Mouse (Mus musculus): ENCODE measurements around the gene Eef1akmt1.
A peak's percentile ranks its signal among the peaks of the same experiment; 100 is the strongest.

The Eef1akmt1 gene

DNA sequence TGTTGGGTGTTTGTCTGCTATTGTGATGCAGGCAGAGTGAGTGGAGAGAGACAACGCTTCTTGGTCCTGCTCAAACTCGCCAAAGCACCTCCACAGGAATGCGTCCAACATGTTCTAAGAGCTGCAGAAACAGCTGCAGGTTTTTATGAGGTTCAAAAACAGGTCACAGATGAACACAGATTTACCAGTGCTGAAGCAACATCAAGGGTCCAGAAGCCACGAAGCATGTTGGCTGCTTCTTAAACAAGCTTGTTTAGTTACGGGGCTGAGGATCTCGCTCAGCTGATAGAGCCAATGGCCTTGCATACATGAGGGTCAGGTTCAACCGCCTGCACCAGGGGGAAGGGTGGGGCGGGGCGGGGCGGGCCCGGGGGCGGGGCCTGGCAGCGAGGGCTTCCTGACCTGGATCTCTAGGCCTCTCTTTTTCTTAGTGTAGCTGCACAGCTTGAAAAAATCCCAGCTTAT, 24.8 kb downstream of the Eef1akmt1 start:
- DNase-seq (ENCODE audit: low read depth, low spot score): peak; percentile 31

GRCm38 (mm10) chr14:57546131-57546530, 25.3 kb downstream of the Eef1akmt1 start:
- no peak for DNase-seq (ENCODE audit: low read depth, low spot score)

- no peak for DNase-seq (ENCODE audit: low read depth, low spot score)
These were observed 25.9 kb downstream of the Eef1akmt1 start for GRCm38 (mm10) chr14:57545526-57545925.

- no peak for DNase-seq (ENCODE audit: low read depth, low spot score)
These were observed 27.9 kb downstream of the Eef1akmt1 start for GRCm38 (mm10) chr14:57543420-57544039.

DNA sequence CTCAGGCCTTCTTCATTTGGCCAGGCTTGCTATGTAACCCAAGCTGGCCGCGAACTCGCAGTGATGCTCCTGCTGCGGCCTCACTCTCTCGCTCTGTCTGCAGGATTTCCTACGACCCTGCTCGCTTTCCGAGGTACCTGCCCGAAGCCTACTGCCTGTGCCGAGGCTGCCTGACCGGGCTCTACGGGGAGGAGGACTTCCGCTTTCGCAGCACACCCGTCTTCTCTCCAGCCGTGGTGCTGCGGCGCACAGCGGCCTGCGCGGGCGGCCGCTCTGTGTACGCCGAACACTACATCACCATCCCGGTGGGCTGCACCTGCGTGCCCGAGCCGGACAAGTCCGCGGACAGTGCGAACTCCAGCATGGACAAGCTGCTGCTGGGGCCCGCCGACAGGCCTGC, 29.2 kb downstream of the Eef1akmt1 start:
- DNase-seq (ENCODE audit: low read depth, low spot score): no peak

- DNase-seq (ENCODE audit: low read depth, low spot score): no peak
These were observed 30.7 kb downstream of the Eef1akmt1 start for GRCm38 (mm10) chr14:57540683-57541082.

GRCm38 (mm10) chr14:57537261-57538015, 34.0 kb downstream of the Eef1akmt1 start:
- DNase-seq (ENCODE audit: low read depth, low spot score): peak; percentile 32

- no peak for DNase-seq (ENCODE audit: low read depth, low spot score)
These were observed 34.6 kb downstream of the Eef1akmt1 start for GRCm38 (mm10) chr14:57536820-57537219.

GRCm38 (mm10) chr14:57535646-57536045, 35.8 kb downstream of the Eef1akmt1 start:
- DNase-seq (ENCODE audit: low read depth, low spot score): peak; percentile 22

GRCm38 (mm10) chr14:57534961-57535360, 36.5 kb downstream of the Eef1akmt1 start:
- DNase-seq (ENCODE audit: low read depth, low spot score): peak; percentile 85

DNA sequence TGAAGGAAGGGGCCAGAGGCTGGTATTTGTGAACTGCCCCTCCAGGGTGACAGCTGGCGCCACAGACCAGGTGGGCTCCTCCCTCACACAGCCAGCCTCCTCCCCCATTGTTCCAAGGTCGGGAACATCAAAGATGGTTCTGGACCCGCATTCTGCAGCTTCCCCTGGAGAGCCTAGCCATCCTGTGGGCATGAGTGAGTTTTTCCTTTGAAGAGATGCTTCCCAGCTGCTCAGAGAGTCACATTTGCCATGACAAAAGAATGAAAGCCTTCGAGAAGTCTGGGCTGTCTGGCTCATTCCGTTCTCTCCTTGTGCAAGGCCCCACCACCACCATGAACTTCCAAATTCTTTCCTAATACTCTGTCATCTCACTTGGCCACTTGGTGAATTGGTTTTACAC, 37.1 kb downstream of the Eef1akmt1 start:
- DNase-seq (ENCODE audit: low read depth, low spot score): peak; percentile 26

GRCm38 (mm10) chr14:57533841-57534240, 37.6 kb downstream of the Eef1akmt1 start:
- no peak for DNase-seq (ENCODE audit: low read depth, low spot score)

GRCm38 (mm10) chr14:57533214-57533613, 38.2 kb downstream of the Eef1akmt1 start:
- no peak for DNase-seq (ENCODE audit: low read depth, low spot score)

- DNase-seq (ENCODE audit: low read depth, low spot score): no peak
These were observed 38.8 kb downstream of the Eef1akmt1 start for GRCm38 (mm10) chr14:57532577-57532976.

DNA sequence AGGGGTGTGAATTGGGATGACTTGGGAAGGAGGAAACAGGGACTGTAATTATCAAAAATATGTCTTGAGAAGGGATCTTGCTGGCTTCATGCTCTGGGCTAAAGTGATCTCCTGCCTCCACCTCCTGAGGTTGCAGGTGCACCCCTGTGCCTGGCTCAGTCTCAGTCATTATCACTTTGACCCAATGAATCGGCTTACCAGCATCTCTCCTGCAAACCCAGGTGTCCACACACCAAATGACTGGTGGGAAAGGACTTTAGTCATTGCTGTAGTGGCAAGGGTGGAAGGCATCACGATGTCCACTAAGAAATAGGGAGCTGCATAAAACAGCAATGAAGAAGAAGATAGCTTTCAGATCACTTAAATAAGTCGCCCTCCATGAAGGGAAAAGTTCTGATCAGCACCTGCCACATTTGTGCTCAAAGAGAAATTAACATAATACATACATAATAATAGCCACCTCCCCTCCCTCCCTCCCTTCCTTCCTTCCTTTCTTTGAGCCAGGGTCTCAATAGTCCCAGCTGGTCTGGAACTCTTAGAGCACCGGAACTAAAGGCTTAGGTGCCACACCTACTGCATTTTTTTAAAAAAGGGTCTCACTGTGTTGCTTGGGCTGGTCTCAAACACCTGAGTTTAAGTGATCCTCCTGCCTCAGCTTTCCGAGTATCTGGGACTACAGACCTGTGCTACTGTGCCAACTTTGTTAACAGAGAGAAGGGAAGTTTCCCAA, 41.5 kb downstream of the Eef1akmt1 start:
- DNase-seq (ENCODE audit: low read depth, low spot score): no peak

DNA sequence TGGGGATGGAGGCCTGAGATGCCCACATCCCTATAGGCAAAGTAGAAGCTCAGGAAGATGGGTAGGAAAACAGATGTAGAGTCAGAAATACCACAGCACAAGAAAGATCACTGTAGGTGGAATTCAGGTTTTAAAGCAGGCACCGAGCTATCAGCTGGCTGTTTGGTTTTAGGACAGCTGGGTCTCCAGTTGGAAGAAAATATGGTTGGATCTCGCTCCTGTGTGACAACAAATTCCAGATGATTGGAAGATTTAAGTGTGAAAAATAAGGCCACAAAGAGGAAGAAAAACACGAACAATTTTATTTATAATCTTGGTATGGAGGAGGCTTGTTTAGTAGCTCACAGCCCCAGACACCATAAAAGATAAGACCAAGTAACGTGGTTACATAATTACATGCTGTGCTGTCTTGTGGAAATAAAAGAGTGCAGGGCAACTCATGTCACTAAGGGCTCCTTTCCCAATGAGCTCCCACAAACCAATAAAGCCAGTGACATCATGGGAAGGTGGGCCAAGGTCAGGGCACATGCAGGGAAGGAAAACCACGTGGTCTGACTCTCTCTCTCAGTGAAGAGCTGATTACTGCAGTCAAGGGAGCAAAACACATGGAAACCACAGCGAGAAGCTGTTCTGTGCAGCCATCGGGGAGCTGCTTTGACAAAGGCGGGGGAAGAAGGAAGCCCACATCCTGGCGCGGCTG, 42.2 kb downstream of the Eef1akmt1 start:
- peak; percentile 73 for DNase-seq (ENCODE audit: low read depth, low spot score)

- DNase-seq (ENCODE audit: low read depth, low spot score): no peak
These were observed 43.8 kb downstream of the Eef1akmt1 start for GRCm38 (mm10) chr14:57527598-57527997.

- no peak for DNase-seq (ENCODE audit: low read depth, low spot score)
These were observed 44.3 kb downstream of the Eef1akmt1 start for GRCm38 (mm10) chr14:57527122-57527521.

DNA sequence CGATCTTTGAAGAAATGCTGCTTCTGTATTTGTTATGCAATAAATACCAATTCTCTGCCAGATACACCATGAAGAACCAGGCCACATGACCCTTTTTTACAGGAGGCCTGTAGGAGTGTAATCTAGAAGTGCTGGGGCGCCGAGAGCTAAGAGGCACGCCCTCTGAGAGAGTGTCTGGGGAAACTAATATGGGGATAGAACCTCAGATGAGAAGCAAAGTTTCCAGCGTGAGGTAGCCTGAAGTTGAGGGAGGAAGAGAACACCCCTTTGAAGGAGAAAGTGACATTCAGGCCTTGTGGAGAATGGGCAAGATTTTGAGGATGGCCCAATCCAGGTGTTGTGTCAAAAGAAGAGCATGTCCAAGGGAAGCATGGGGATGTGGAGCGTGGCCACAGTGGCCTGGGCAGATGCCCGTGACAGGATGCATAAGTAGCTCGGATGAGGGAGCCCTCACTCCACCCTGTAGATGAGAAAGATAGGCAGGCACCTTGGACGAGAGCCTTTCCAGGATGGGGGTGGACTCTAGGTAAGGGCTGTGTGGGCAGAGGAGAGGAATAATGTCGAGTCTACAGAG, 45.3 kb downstream of the Eef1akmt1 start:
- no peak for DNase-seq (ENCODE audit: low read depth, low spot score)

GRCm38 (mm10) chr14:57525388-57526049, 45.9 kb downstream of the Eef1akmt1 start:
- DNase-seq (ENCODE audit: low read depth, low spot score): no peak
